Mouse (Mus musculus): Measurements from ENCODE around the gene Ugt2b35.
"Not testable (repeated sequence)": the region's sequence is repeated elsewhere in the genome, so short reads cannot be mapped to it uniquely, and the experiment has no call there.

Gene Ugt2b35

DNA sequence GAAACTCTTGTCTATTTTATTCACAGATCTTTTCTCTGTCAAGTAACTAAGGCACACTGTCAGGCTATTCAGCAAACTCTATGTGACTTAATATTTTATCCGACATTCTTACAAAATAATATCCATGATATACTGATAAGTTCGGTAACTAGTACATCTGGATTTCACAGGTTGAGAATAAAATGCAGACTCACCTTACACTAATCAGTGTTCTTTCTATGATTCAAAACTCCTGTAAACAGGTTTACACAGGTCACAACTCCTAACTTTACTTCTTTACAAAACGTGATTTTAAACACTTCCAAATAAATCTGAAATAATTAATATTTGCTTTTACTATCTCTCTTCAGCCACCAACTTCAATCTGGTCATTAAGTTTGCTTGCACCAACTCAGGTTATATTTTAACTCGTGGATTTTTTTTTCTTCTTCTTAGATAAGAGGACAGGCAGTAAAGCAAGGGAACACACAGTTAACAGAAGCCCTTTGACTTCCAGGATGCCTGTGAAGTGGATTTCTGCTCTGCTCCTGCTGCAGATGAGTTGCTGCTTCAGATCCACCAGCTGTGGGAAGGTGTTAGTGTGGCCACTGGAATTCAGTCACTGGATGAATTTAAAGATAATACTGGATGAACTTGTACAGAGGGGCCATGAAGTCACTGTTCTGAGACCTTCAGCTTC is at the start of gene Ugt2b35:
TSS of gene Ugt2b35 (plus strand) at position 466 of the 679 bp plus-strand sequence.
- no peak for DNase-seq (ENCODE audit: low read depth, low spot score)

GRCm38 (mm10) chr5:86960504-86960903 is 40.2 kb upstream of the Ugt2b35 start:
- DNase-seq (ENCODE audit: low read depth, low spot score), result no peak

DNA sequence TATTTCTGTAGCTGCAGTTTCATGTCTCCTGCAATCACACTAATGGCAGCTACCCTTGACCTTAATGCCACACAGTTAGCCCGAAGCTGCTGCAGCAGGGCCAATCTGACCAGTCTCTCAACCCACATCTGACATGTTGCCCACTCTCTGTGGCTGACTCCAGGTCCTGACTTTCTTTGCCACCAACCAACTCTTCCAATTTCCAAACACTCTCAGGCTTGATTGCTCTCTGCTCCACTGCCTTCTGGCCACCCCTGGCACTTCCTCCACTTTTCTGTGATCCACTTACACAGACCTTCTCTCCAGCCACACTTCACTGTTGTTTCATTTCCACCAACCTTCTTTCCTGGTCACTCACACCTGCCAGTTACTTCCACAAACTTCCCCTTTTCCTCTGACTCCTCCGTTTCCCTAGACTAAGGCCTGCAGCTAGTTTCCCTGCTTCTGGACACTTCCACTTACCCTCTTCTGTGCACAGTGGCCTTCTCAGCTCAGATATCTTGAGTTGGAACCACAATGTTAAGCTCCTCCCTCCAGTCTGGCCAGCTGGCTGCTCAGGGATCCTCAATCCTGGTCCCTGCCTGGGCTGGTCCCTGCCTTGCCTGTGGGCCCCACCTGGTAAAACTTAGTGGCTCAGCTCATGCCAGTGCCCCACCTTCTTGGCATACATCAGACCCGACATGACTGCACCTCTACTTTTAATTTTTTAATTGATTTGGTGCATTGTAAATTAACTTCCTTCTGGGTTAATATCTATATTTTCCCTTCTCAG is 38.9 kb upstream of the Ugt2b35 start:
- DNase-seq (ENCODE audit: low read depth, low spot score), result no peak

DNA sequence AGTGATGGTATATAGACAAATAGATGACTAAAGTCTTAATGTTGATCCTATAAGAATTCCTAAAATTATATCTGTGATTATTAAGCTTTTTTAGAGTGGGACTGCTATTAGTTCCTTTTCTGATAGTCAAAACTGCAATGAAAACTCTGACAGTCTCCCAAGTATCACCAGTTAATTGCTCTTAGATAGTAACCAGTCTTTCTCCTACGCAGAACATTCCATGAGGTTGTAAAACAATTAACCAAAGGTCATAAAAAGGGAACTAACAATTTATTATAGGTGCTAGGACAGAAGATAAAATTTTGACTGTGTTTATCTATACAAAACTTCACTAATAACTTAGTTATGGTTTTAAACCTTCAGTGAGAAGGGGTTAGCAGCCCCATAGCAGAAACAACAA is 37.8 kb upstream of the Ugt2b35 start:
- DNase-seq (ENCODE audit: low read depth, low spot score), result not testable (repeated sequence)

DNA sequence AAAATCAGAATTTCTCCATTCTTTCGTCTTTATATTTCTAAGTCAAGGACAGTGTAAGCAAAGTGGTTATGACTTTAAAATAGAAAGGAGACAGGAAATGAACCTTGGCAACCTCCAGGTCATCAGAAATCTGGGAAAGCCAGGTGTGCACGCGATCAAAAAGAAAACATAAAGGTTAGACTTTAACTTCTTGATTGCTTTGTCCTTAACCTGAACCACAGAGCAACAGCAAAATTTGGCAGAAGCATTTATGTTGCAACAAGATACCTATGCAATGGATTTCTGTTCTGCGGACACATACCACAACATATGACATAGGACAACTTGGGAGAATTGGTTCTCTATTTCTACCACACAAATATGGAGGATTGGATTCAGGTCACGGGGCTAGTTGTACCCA is 33.4 kb upstream of the Ugt2b35 start:
- DNase-seq (ENCODE audit: low read depth, low spot score), result not testable (repeated sequence)

- DNase-seq (ENCODE audit: low read depth, low spot score), result no peak
Observed at GRCm38 (mm10) chr5:87004735-87005134, 4.1 kb downstream of the Ugt2b35 start.

- no peak for DNase-seq (ENCODE audit: low read depth, low spot score)
Observed at GRCm38 (mm10) chr5:87015477-87015876, 14.8 kb downstream of the Ugt2b35 start.

- DNase-seq (ENCODE audit: low read depth, low spot score), result no peak
Observed at GRCm38 (mm10) chr5:87027359-87027758, 26.7 kb downstream of the Ugt2b35 start.

DNA sequence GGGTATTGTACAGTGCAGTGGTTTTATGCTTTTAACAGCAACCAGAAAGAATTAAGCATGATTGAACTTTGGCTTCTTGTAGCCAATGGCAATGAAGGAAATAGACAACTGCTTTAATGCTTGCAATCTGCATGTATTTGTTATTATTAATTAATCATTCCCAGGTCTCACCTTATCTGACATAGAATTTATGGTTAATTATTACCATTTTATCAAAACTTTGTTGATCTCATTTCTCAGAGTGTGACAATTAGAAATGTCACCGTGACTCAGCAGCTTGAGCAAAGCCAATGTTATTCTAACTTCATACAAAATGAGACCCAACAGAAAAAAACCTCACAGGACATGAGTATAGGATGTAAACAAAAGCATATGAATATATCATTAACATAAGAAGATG is 30.0 kb downstream of the Ugt2b35 start:
- DNase-seq (ENCODE audit: low read depth, low spot score), result no peak

Data from CD4-positive, CD25-positive, alpha-beta regulatory T cell, adult 2 months (primary cell).